Mouse (Mus musculus) liver, embryonic 14.5 days (tissue): ENCODE data around the gene Olfr923.
"Not testable (repeated sequence)": the region's sequence is repeated elsewhere in the genome, so short reads cannot be mapped to it uniquely, and the experiment has no call there.

Source experiments
- CTCF ChIP-seq: IDR thresholded peaks from 2 replicates; pipeline ENCODE4 v1.5.1; 2016; ENCODE audit warnings: antibody characterized with exemption, low read depth, control low read depth
- EP300 ChIP-seq: IDR thresholded peaks from 2 replicates; pipeline ENCODE4 v1.6.1; 2016; ENCODE audit warnings: antibody characterized with exemption, low read depth

DNA sequence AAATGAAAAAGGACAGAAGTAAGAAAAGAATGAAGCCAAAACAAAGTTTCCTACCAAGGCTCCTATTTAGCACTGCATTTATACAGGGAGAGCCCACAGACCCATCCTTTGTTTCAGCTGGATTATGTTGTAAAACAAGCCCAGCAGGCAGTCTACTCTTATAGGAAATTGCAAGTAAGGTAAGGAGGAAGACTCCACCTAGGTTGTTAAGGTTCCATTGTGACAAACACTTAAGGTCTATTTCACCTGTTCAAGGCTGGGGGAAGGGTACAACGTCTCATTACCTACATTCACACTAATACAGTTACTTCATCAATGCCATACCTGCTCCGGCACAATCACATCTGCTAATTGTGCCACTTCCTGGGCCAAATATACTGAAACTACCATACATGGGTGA lies 48.5 kb downstream of the Olfr923 start:
- not testable (repeated sequence) for TF ChIP-seq CTCF, EP300
